In genomic region chr1:133368644-133369043, GRCm38 (mm10) we compare ENCODE assay signal across 19 mouse cellular contexts. TPM values are rescaled to one million over a fixed set of nuclear protein-coding genes. Genes with fewer than 3 reads are reported as not detected.
DNase-seq lines count a peak whose midpoint lies in the region; ATAC-seq and TF ChIP-seq lines count a peak whose summit lies in the region.
"Had no signal": no experiment of that assay in that cellular context is flagged by ENCODE, and none has a peak within 500 bp of the region (broad histone marks: within the 10 kb centered on the region; RNA-seq: fewer than 3 reads in every experiment).

No protein-coding gene starts in this region.

- H3K4me1 ChIP-seq in cortical plate, adult 2 months (ENCODE audit: control insufficient read depth, insufficient read depth, low read length): peaks cover 6% of the 10 kb centered on the region
- H3K4me1 ChIP-seq in stomach, postnatal 0 days (replicated peaks; ENCODE audit: control insufficient read depth, insufficient read depth): no peaks in the 10 kb centered on the region
- peaks cover 47% of the 10 kb centered on the region for H3K4me1 ChIP-seq in heart, embryonic 12.5 days (replicated peaks)

- H3K4me3 ChIP-seq in cortical plate, adult 2 months (ENCODE audit: insufficient read depth, low read length): no peak overlapping the region
- H3K4me3 ChIP-seq in stomach, postnatal 0 days (ENCODE audit: low read depth, low read length): no peak overlapping the region
- no peak overlapping the region for H3K4me3 ChIP-seq in heart, embryonic 12.5 days
- H3K4me3 ChIP-seq: erythroblast, embryonic 14.5 days; heart, embryonic 15.5 days; liver, embryonic 15.5 days had no signal

- no peak overlapping the region for H3K9ac ChIP-seq in stomach, postnatal 0 days (ENCODE audit: low read length)
- H3K9ac ChIP-seq in heart, embryonic 12.5 days: no peak overlapping the region
- H3K9ac ChIP-seq: heart, embryonic 15.5 days; liver, embryonic 15.5 days had no signal

- no peaks in the 10 kb centered on the region for H3K27me3 ChIP-seq in stomach, postnatal 0 days (ENCODE audit: control insufficient read depth, insufficient read depth, low read length)
- peaks cover 27% of the 10 kb centered on the region for H3K27me3 ChIP-seq in heart, embryonic 12.5 days (replicated peaks)

- 0 out of 2 replicates have a peak overlapping the region, but pooled peaks have one; percentile 11 for H3K27ac ChIP-seq in cortical plate, adult 2 months (ENCODE audit: insufficient read depth, low read length)
- H3K27ac ChIP-seq in stomach, postnatal 0 days (replicated peaks): 0 out of 2 replicates have a peak overlapping the region, but pooled peaks have one; percentile 9
- no peak overlapping the region for H3K27ac ChIP-seq in heart, embryonic 12.5 days (ENCODE audit: poor library complexity, severe bottlenecking)
- H3K27ac ChIP-seq: heart, embryonic 15.5 days; liver, embryonic 15.5 days; macrophage had no signal

- TF ChIP-seq POLR2A in cortical plate, adult 2 months (IDR thresholded peaks at IDR 0.05; ENCODE audit: extremely low read depth, insufficient read depth, low read length): no peak

- intact Hi-C loops in left cerebral cortex, postnatal 10 days (cut with DNase I): no loop called here

- no peaks in the 10 kb centered on the region for H3K9me3 ChIP-seq in stomach, postnatal 0 days (ENCODE audit: control insufficient read depth, low read length)
- H3K9me3 ChIP-seq in heart, embryonic 12.5 days (replicated peaks): no peaks in the 10 kb centered on the region
- H3K9me3 ChIP-seq: heart, embryonic 15.5 days; liver, embryonic 15.5 days had no signal

- peak; percentile 69 to 84 for DNase-seq in cerebellum, postnatal 14 days
- no peak for DNase-seq in cerebellum, adult 18-20 months
- DNase-seq in left cerebral cortex, adult 11 months (ENCODE audit: low spot score): peak; percentile 37
- DNase-seq in left cerebral cortex, postnatal 10 days (ENCODE audit: extremely low spot score in 1 of 2, low spot score in 2 of 2): no peak
- DNase-seq in stomach, postnatal 0 days (ENCODE audit: low spot score): no peak
- DNase-seq in spleen, adult 18-20 months: no peak
- DNase-seq: gastrocnemius, postnatal 14 days; kidney, postnatal 14 days had no signal

- no peak for TF ChIP-seq EP300 in stomach, postnatal 0 days (optimal IDR thresholded peaks at IDR 0.05)

- no peak for ATAC-seq in stomach, postnatal 0 days (ENCODE audit: low FRiP score, low TSS enrichment)
- no peak for ATAC-seq in heart, embryonic 12.5 days (ENCODE audit: insufficient number of reproducible peaks, low FRiP score)

- WGBS in stomach, postnatal 0 days: 69% methylated on average over 10 of the region's 10 CpGs
- 48% methylated on average over 10 of the region's 10 CpGs for WGBS in heart, embryonic 12.5 days

- no peaks in the 10 kb centered on the region for H3K36me3 ChIP-seq in stomach, postnatal 0 days (ENCODE audit: control insufficient read depth, insufficient read depth, low read length)
- no peaks in the 10 kb centered on the region for H3K36me3 ChIP-seq in heart, embryonic 12.5 days
- H3K36me3 ChIP-seq: heart, embryonic 15.5 days; liver, embryonic 15.5 days had no signal

- TF ChIP-seq CTCF in cortical plate, adult 2 months (IDR thresholded peaks at IDR 0.05; ENCODE audit: extremely low read depth, insufficient read depth, low read length): no peak
- TF ChIP-seq CTCF in stomach, postnatal 0 days (IDR thresholded peaks at IDR 0.05; ENCODE audit: low read depth): no peak

- no peak overlapping the region for H3K4me2 ChIP-seq in stomach, postnatal 0 days (replicated peaks; ENCODE audit: low read depth)
- no peak overlapping the region for H3K4me2 ChIP-seq in heart, embryonic 12.5 days

RNA-seq across cellular contexts. Expression of gene Etnk2, which starts 5.3 kb away (rescaled TPM):
- 10 to 100 TPM in 1 of 2 experiments, 1 to 10 TPM in 1; 6.0 to 10.2 TPM for total RNA-seq in left cerebral cortex, postnatal 10 days (2021)
- polyA plus RNA-seq in cortical plate, adult 2 months (2012; rRNA removed): 14.6 and 16.7 TPM in 2 replicates
- 2.8 and 4.2 TPM in 2 replicates for polyA plus RNA-seq in stomach, postnatal 0 days (2015; fragmentation: Nextera tagmentation; extraction: Ambion mirVana)
- polyA plus RNA-seq in heart, embryonic 12.5 days (2016; fragmentation: Nextera tagmentation; extraction: Ambion mirVana): 1.7 and 2.1 TPM in 2 replicates
- polyA plus RNA-seq: erythroblast, embryonic 14.5 days; macrophage had no signal

RNA-seq across cellular contexts. Expression of gene Ren1, which starts 18.3 kb away (rescaled TPM):
- total RNA-seq in left cerebral cortex, postnatal 10 days (2021): not detected
- 0.06 TPM in 1 of 2 replicates, not detected in the other for polyA plus RNA-seq in cortical plate, adult 2 months (2012; rRNA removed)
- polyA plus RNA-seq in stomach, postnatal 0 days (2015; fragmentation: Nextera tagmentation; extraction: Ambion mirVana): 2.9 and 6.1 TPM in 2 replicates
- 0.18 TPM in 1 of 2 replicates, not detected in the other for polyA plus RNA-seq in heart, embryonic 12.5 days (2016; fragmentation: Nextera tagmentation; extraction: Ambion mirVana)
- total RNA-seq: gastrocnemius, postnatal 14 days; left cerebral cortex, adult 8-10 months; midbrain, postnatal 0 days had no signal
- polyA plus RNA-seq: erythroblast, embryonic 14.5 days; macrophage; midbrain, postnatal 0 days; spleen, adult 2 months had no signal

RNA-seq across cellular contexts. Expression of gene Kiss1, which starts 47.0 kb away (rescaled TPM):
- total RNA-seq in left cerebral cortex, postnatal 10 days (2021): not detected
- polyA plus RNA-seq in cortical plate, adult 2 months (2012; rRNA removed): 1.6 TPM in 1 of 2 replicates, not detected in the other
- polyA plus RNA-seq in stomach, postnatal 0 days (2015; fragmentation: Nextera tagmentation; extraction: Ambion mirVana): not detected in 2 replicates
- not detected in 2 replicates for polyA plus RNA-seq in heart, embryonic 12.5 days (2016; fragmentation: Nextera tagmentation; extraction: Ambion mirVana)
- total RNA-seq: gastrocnemius, postnatal 14 days; left cerebral cortex, adult 8-10 months; midbrain, postnatal 0 days had no signal
- polyA plus RNA-seq: erythroblast, embryonic 14.5 days; heart, embryonic 15.5 days; intestine, embryonic 14.5 days; liver, embryonic 15.5 days; macrophage; neural tube, embryonic 14.5 days; spleen, adult 2 months had no signal

RNA-seq across cellular contexts. Expression of gene Sox13, which starts 55.5 kb away (rescaled TPM):
- 1 to 10 TPM; 7.5 to 9.4 TPM for total RNA-seq in left cerebral cortex, postnatal 10 days (2021)
- 13.4 and 14.3 TPM in 2 replicates for polyA plus RNA-seq in cortical plate, adult 2 months (2012; rRNA removed)
- 3.7 and 5.0 TPM in 2 replicates for polyA plus RNA-seq in stomach, postnatal 0 days (2015; fragmentation: Nextera tagmentation; extraction: Ambion mirVana)
- 6.6 and 6.8 TPM in 2 replicates for polyA plus RNA-seq in heart, embryonic 12.5 days (2016; fragmentation: Nextera tagmentation; extraction: Ambion mirVana)

RNA-seq across cellular contexts. Expression of gene Golt1a, which starts 59.0 kb away (rescaled TPM):
- under 1 TPM in 1 of 2 experiments, not detected in 1; 0.39 TPM for total RNA-seq in left cerebral cortex, postnatal 10 days (2021)
- polyA plus RNA-seq in cortical plate, adult 2 months (2012; rRNA removed): 0.56 and 1.4 TPM in 2 replicates
- 7.6 and 10.8 TPM in 2 replicates for polyA plus RNA-seq in stomach, postnatal 0 days (2015; fragmentation: Nextera tagmentation; extraction: Ambion mirVana)
- polyA plus RNA-seq in heart, embryonic 12.5 days (2016; fragmentation: Nextera tagmentation; extraction: Ambion mirVana): not detected in 2 replicates
- total RNA-seq: gastrocnemius, postnatal 14 days; midbrain, postnatal 0 days had no signal
- polyA plus RNA-seq: erythroblast, embryonic 14.5 days; heart, embryonic 15.5 days; macrophage; midbrain, postnatal 0 days; neural tube, embryonic 14.5 days; spleen, adult 2 months had no signal

Comparison
In these comparisons a context has a peak if more than half of its experiments do, and no peak if none do; other contexts are left out.
1. DNase-seq: peak in cerebellum, postnatal 14 days (2 of 2) and left cerebral cortex, adult 11 months (single experiment); none in cerebellum, adult 18-20 months (0 of 2), left cerebral cortex, postnatal 10 days (0 of 2), stomach, postnatal 0 days (single experiment) and spleen, adult 18-20 months (0 of 2).